Mouse (Mus musculus): Measurements from ENCODE around the gene Ifitm5.

DNA sequence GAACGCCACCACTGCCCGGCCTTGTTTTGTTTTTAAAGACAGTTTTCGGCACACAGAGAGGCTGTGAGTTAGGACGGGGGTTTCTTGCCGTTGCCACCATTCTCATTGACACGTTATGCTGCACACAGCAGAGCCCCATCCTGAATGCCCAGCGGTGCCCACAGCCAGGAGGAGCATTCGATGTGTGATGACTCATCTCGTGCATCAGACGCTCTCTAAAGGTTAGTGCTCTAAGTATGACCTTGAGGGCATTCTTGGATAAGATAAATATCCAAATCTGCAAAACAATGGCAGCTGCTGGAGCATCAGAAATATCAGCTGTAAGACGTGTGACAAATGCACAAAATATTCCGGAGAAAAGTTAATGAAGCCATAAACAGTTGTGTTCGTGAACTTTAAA lies 43.0 kb downstream of the Ifitm5 start:
- TF ChIP-seq CTCF (IDR thresholded peaks at IDR 0.05; ENCODE audit: low read depth) (no peak), EP300 (IDR thresholded peaks at IDR 0.05; ENCODE audit: low read depth) (no peak)

All from heart, postnatal 0 days (tissue).